In the genomic region with DNA sequence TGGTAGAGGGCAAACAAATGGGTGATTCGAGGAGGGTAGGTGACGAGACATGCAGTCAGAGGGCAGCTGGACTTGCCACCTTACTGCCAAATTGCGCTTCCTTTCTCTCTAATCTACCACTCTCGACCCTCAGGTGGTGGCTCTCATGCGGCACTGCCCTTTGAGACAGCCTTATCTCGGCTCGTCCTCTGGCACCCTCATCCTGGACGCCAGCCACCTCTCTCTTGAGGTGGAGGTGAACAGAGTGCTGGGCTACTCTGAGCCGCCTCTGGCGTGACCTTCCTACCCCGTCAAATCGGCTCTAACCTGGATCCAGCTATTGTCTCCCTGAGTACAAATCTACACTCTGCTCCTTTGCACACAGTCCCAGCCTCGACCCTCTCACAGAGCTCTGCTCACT, we compare ENCODE assay signal across 12 mouse cellular contexts. TPM values are rescaled to one million over a fixed set of nuclear protein-coding genes. Genes with fewer than 3 reads are reported as not detected.
DNase-seq lines count a peak whose midpoint lies in the region; ATAC-seq and TF ChIP-seq lines count a peak whose summit lies in the region.
"Had no signal": no experiment of that assay in that cellular context is flagged by ENCODE, and none has a peak within 500 bp of the region (broad histone marks: within the 10 kb centered on the region; RNA-seq: fewer than 3 reads in every experiment).

No protein-coding gene starts in this region.

- intact Hi-C loops in heart, postnatal 36 days (cut with DNase I): loop anchor here (2.0 to 5.0 kb wide), 3 partner anchors 34 to 119 kb away; a partner anchor contains a TSS

- no peaks in the 10 kb centered on the region for H3K27me3 ChIP-seq in small intestine, adult 2 months (ENCODE audit: control insufficient read depth, insufficient read depth, low read length)

- no peak overlapping the region for H3K4me3 ChIP-seq in small intestine, adult 2 months (ENCODE audit: low read depth, low read length)

- TF ChIP-seq POLR2A in small intestine, adult 2 months (IDR thresholded peaks at IDR 0.05; ENCODE audit: low read depth, low read length): no peak

- peaks cover 25% of the 10 kb centered on the region for H3K36me3 ChIP-seq in small intestine, adult 2 months (ENCODE audit: control insufficient read depth, insufficient read depth, low read length)

- peak; percentile 67 to 68 for DNase-seq in heart, adult 18-20 months
- no peak for DNase-seq in heart, postnatal 36 days
- DNase-seq in liver: peak; percentile 75
- no peak for DNase-seq in adrenal gland, postnatal 25 days
- no peak for DNase-seq in kidney, postnatal 10 days
- no peak for DNase-seq in kidney, adult 9 months
- DNase-seq: B cell, adult 2 months; cerebellum, adult 11 months; lung, adult 18-20 months; thymus, adult 2 months had no signal

- peaks cover 60% of the 10 kb centered on the region for H3K4me1 ChIP-seq in small intestine, adult 2 months (ENCODE audit: control insufficient read depth, insufficient read depth, insufficient read length, low read length)

- peak overlapping the region; percentile 69 for H3K27ac ChIP-seq in small intestine, adult 2 months (ENCODE audit: insufficient read depth, low read depth, low read length)

- TF ChIP-seq CTCF in small intestine, adult 2 months (IDR thresholded peaks at IDR 0.05; ENCODE audit: extremely low read depth, insufficient read length, insufficient replicate concordance, low read depth, low read length): no peak

- 29% methylated on average over 13 of the region's 13 CpGs for WGBS in small intestine, adult 2 months

- peak; percentile 67 for ATAC-seq in erythroblast, adult 5-6 weeks (replicated peaks; ENCODE audit: low FRiP score, poor library complexity, severe bottlenecking)

RNA-seq across cellular contexts. Expression of a gene that starts 35.1 kb away (rescaled TPM):
- total RNA-seq in heart, adult 18-20 months (2021): 10 to 100 TPM; 21.3 to 22.5 TPM
- 10 to 100 TPM; 22.7 to 25.5 TPM for total RNA-seq in heart, postnatal 36 days (2021)
- total RNA-seq in erythroblast, adult 5-6 weeks (2015; ENCODE audit: low replicate concordance): 119 and 143 TPM in 2 replicates
- total RNA-seq in erythroblast, adult 5-6 weeks (2017; ENCODE audit: low replicate concordance): 126 and 169 TPM in 2 replicates
- 24.6 and 55.7 TPM in 2 replicates for polyA plus RNA-seq in small intestine, adult 2 months (2012; rRNA removed)
- total RNA-seq in adrenal gland, postnatal 25 days (2021): 86.3 and 107 TPM in 2 replicates

Comparison
In these comparisons a context has a peak if more than half of its experiments do, and no peak if none do; other contexts are left out.
1. DNase-seq: peak in heart, adult 18-20 months (2 of 2) and liver (single experiment); none in heart, postnatal 36 days (0 of 2), adrenal gland, postnatal 25 days (single experiment), kidney, postnatal 10 days (single experiment) and kidney, adult 9 months (single experiment).